Mouse (Mus musculus) forebrain, embryonic 14.5 days (tissue): Measurements from ENCODE around the gene Elane. TPM values are rescaled to one million over a fixed set of nuclear protein-coding genes. Genes with fewer than 3 reads are reported as not detected.

Experiments used
- ATAC-seq: fragments of 200-750 bp; cut with Nextera tagmentation; 2 replicates; pipeline ENCODE4 v1.8.0; 2017; ENCODE audit warnings: mild to moderate bottlenecking, moderate library complexity
- DNase-seq: peaks from one replicate; pipeline ENCODE4 v3.0.0-alpha.2; 2015; ENCODE audit warnings: low spot score
- H3K27ac ChIP-seq: fragments of 300-500 bp; sonication (generic); 2 replicates; pipeline ENCODE4 v1.5.1; 2014; ENCODE audit warnings: low read depth, mild to moderate bottlenecking, control low read depth, low read length, moderate library complexity
- H3K27me3 ChIP-seq: fragments of 300-500 bp; sonication (generic); replicated peaks from 2 replicates; pipeline ENCODE4 v1.6.1; 2014; ENCODE audit warnings: low read length, control low read depth, mixed read lengths; ENCODE audit not compliant: control insufficient read depth, insufficient read depth
- H3K36me3 ChIP-seq: fragments of 300-500 bp; sonication (generic); 2 replicates; pipeline ENCODE4 v1.6.1; 2014; ENCODE audit warnings: low read length, control low read depth; ENCODE audit not compliant: control insufficient read depth, insufficient read depth
- H3K4me1 ChIP-seq: fragments of 300-500 bp; sonication (generic); 2 replicates; pipeline ENCODE4 v1.6.1; 2014; ENCODE audit warnings: antibody characterized with exemption, low read length, control low read depth; ENCODE audit not compliant: control insufficient read depth, insufficient read depth
- H3K4me2 ChIP-seq: fragments of 300-500 bp; sonication (generic); 2 replicates; pipeline ENCODE4 v1.6.1; 2014; ENCODE audit warnings: mild to moderate bottlenecking, control low read depth, low read length
- H3K4me3 ChIP-seq: fragments of 300-500 bp; sonication (generic); 2 replicates; pipeline ENCODE4 v1.5.1; 2014; ENCODE audit warnings: low read depth, low read length, control low read depth
- H3K9ac ChIP-seq: fragments of 300-500 bp; sonication (generic); 2 replicates; pipeline ENCODE4 v1.6.1; 2014; ENCODE audit warnings: mild to moderate bottlenecking, low read length, control low read depth, moderate library complexity
- H3K9me3 ChIP-seq: fragments of 300-500 bp; sonication (generic); replicated peaks from 2 replicates; pipeline ENCODE4 v1.6.1; 2016; ENCODE audit warnings: low read length, control low read depth, mixed read lengths; ENCODE audit not compliant: control insufficient read depth
- WGBS: fragments of 180-500 bp; shearing (Covaris S2); extraction: QIAGEN DNeasy Blood & Tissue Kit; methylation state at CpG from one replicate; pipeline ENCODE4 v1.1.7; 2014; 5-methylcytosine and 5-hydroxymethylcytosine counted together
- polyA plus RNA-seq: library from polyadenylated mRNA; unstranded; fragments of >200 nt; fragmentation: Nextera tagmentation; extraction: Ambion mirVana; gene quantifications from 2 replicates; pipeline ENCODE4 v1.2.1, GENCODE M21; 2014

Elane gene
- polyA plus RNA-seq, 1 experiment from 2014 or later: 0.36 TPM

- ATAC-seq (no peak), DNase-seq (peak; percentile 40)
- Histone ChIP-seq H3K27ac (no peak overlapping the region), H3K4me2 (0 out of 2 replicates have a peak overlapping the region, but pooled peaks have one; percentile 3), H3K27me3 (peaks cover 20% of the 10 kb centered on the region), H3K4me3 (no peak overlapping the region), H3K4me1 (peaks cover 21% of the 10 kb centered on the region), H3K36me3 (peaks cover 15% of the 10 kb centered on the region), H3K9ac (peak overlapping the region; percentile 21), H3K9me3 (no peaks in the 10 kb centered on the region)
- 68% methylated on average over 9 of the region's 11 CpGs for WGBS
These were observed 28.3 kb downstream of the Elane start for GRCm38 (mm10) chr10:79914131-79914947.

- Histone ChIP-seq H3K4me1 (peaks cover 17% of the 10 kb centered on the region), H3K9ac (peak overlapping the region; percentile 13; the same call in 1 of the 2 replicates), H3K4me2 (peak overlapping the region; percentile 93; the same call in 1 of the 2 replicates), H3K27me3 (peaks cover 27% of the 10 kb centered on the region), H3K4me3 (no peak overlapping the region), H3K36me3 (peaks cover 15% of the 10 kb centered on the region), H3K9me3 (no peaks in the 10 kb centered on the region), H3K27ac (no peak overlapping the region)
- no peak for DNase-seq
- 74% methylated on average over 7 of the region's 7 CpGs for WGBS
- no peak for ATAC-seq
These were observed 29.0 kb downstream of the Elane start for GRCm38 (mm10) chr10:79914948-79915596.

GRCm38 (mm10) chr10:79916081-79916480 lies 30.0 kb downstream of the Elane start:
- H3K27ac ChIP-seq: 0 out of 2 replicates have a peak overlapping the region, but pooled peaks have one; percentile 60
- H3K4me3 ChIP-seq: peak overlapping the region; percentile 82
- H3K27me3 ChIP-seq: peaks cover 37% of the 10 kb centered on the region
- H3K9ac ChIP-seq: peak overlapping the region; percentile 96
- peaks cover 17% of the 10 kb centered on the region for H3K4me1 ChIP-seq
- peak overlapping the region; percentile 93 for H3K4me2 ChIP-seq
- DNase-seq: no peak
- 8% methylated on average over 8 of the region's 8 CpGs for WGBS
- H3K36me3 ChIP-seq: peaks cover 8% of the 10 kb centered on the region
- no peaks in the 10 kb centered on the region for H3K9me3 ChIP-seq
- ATAC-seq: no peak

GRCm38 (mm10) chr10:79916808-79917531 lies 30.9 kb downstream of the Elane start, which contains the start of gene Kiss1r:
TSS of gene Kiss1r (plus strand) at chr10:79916971.
- peak within 1 kb of the TSS; percentile 82 for H3K4me3 ChIP-seq
- no peaks in the 10 kb centered on the region for H3K9me3 ChIP-seq
- WGBS: 1% methylated on average over 36 of the region's 42 CpGs
- peaks cover 46% of the 10 kb centered on the region for H3K27me3 ChIP-seq
- H3K4me2 ChIP-seq: peak within 1 kb of the TSS; percentile 93
- H3K9ac ChIP-seq: peak within 1 kb of the TSS; percentile 96
- peak; percentile 83 for DNase-seq
- H3K27ac ChIP-seq: peak within 1 kb of the TSS; percentile 60
- H3K36me3 ChIP-seq: no peaks in the 10 kb centered on the region
- H3K4me1 ChIP-seq: peaks cover 17% of the 10 kb centered on the region
- peak; percentile 92 for ATAC-seq

GRCm38 (mm10) chr10:79917532-79918100 lies 31.6 kb downstream of the Elane start:
- Histone ChIP-seq H3K9ac (no peak overlapping the region), H3K4me3 (peak overlapping the region; percentile 82), H3K4me1 (peaks cover 17% of the 10 kb centered on the region), H3K27ac (no peak overlapping the region), H3K36me3 (no peaks in the 10 kb centered on the region), H3K9me3 (no peaks in the 10 kb centered on the region), H3K4me2 (peak overlapping the region; percentile 93), H3K27me3 (peaks cover 52% of the 10 kb centered on the region)
- 63% methylated on average over 5 of the region's 5 CpGs for WGBS
- ATAC-seq (no peak), DNase-seq (no peak)

- no peaks in the 10 kb centered on the region for H3K36me3 ChIP-seq
- peaks cover 61% of the 10 kb centered on the region for H3K27me3 ChIP-seq
- WGBS: 3% methylated on average over 35 of the region's 35 CpGs
- ATAC-seq (no peak), DNase-seq (no peak)
- no peak overlapping the region for H3K9ac ChIP-seq
- no peaks in the 10 kb centered on the region for H3K9me3 ChIP-seq
- no peak overlapping the region for H3K27ac ChIP-seq
- H3K4me2 ChIP-seq: 0 out of 2 replicates have a peak overlapping the region, but pooled peaks have one; percentile 9
- H3K4me3 ChIP-seq: no peak overlapping the region
- H3K4me1 ChIP-seq: peaks cover 17% of the 10 kb centered on the region
These were observed 32.4 kb downstream of the Elane start for GRCm38 (mm10) chr10:79918231-79919078.

- Histone ChIP-seq H3K4me3 (no peak overlapping the region), H3K9ac (no peak overlapping the region)
These were observed 33.3 kb downstream of the Elane start for GRCm38 (mm10) chr10:79919251-79919849.

More at GRCm38 (mm10) chr10:79919251-79919849, 33.3 kb downstream of the Elane start:
- Histone ChIP-seq H3K27ac (no peak overlapping the region), H3K4me1 (peaks cover 15% of the 10 kb centered on the region), H3K36me3 (no peaks in the 10 kb centered on the region), H3K4me2 (no peak overlapping the region), H3K27me3 (peaks cover 65% of the 10 kb centered on the region), H3K9me3 (no peaks in the 10 kb centered on the region)
- no peak for ATAC-seq
- no peak for DNase-seq
- WGBS: under 1% methylated on average over 21 of the region's 21 CpGs
